Mouse (Mus musculus) spleen, embryonic (tissue): ENCODE measurements around the gene Ldlrap1.
"Not testable (repeated sequence)": the region's sequence is repeated elsewhere in the genome, so short reads cannot be mapped to it uniquely, and the experiment has no call there.

Source experiments
- CTCF ChIA-PET: fragments of 350-600 bp; sonication (Branson Sonifier 250); formaldehyde crosslinking; loops from one replicate; lab custom pipeline; 2022; lab: Charles Lee

Gene Ldlrap1

GRCm38 (mm10) chr4:134767426-134768225 is at the start of gene Ldlrap1:
TSS of gene Ldlrap1 (minus strand) at chr4:134768024.
- CTCF ChIA-PET, result interaction anchor here (1.2 kb wide), 1 partner anchor 18 kb away, joined by 3 read pairs; no protein-coding TSS in a partner anchor

- CTCF ChIA-PET, result no interaction called here
Observed at GRCm38 (mm10) chr4:134814229-134814571, 46.4 kb upstream of the Ldlrap1 start.

- CTCF ChIA-PET, result no interaction called here
Observed at GRCm38 (mm10) chr4:134813406-134814228, 45.8 kb upstream of the Ldlrap1 start.

DNA sequence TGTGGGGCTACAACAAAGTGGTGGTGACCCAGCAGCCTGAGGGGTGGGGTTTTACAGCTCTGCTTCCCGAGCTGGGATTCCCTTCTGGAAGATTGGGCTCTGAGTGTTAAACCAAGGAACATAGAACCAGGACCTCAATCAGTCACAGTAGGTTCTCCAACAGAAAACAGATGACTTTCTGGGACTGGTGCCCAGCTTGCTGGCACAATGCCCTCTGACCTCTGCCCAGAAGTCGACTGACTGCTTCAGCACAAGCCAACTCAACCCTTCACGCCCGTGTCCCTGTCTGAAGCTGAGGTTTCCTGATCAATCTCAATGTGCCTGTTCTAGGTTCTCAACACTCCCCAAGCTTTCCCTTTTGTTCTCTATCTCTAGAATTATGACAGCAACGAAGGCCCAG is 36.9 kb upstream of the Ldlrap1 start:
- CTCF ChIA-PET, result no interaction called here

DNA sequence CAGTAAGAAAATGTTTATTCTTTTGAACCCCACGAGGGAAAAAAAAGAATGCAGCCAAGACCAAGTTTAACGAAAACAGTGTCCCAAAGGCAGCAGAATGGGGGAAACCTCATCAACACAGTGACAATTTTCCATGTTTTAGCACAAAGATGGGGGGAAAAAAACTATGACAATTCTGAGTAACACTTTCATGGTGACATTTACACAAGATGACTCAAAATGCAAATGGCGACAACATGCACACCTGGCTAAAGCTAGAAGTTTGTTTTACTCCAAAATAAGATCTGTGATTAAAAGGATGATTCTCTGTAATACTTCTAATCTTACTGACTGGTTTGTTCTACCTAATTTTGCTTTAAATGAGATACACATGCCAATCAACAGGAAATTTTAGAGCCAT is 34.9 kb upstream of the Ldlrap1 start:
- CTCF ChIA-PET, result no interaction called here

GRCm38 (mm10) chr4:134802155-134802554 is 34.3 kb upstream of the Ldlrap1 start:
- CTCF ChIA-PET, result no interaction called here

DNA sequence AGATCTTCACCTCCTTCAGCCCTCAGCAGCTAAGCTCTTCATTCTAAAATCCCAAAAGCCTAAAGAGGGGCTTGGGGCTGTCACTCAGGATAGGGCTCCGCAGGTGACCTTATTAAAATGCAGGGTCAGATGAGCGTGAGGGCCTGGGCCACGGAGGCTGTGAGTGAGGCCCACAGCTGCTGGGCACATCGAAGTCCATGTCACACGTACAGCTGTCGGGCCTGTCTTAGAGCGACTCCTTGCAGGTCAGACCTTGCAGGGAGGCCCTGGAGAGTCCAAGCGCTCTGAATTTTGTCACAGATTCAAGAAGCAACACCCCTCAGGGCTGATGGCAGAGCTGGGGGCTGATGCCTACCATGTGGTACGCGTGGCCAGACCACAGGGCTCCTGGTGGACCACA is 32.9 kb upstream of the Ldlrap1 start:
- CTCF ChIA-PET, result interaction anchor here (0.5 kb wide), 1 partner anchor 304 kb away, joined by 4 read pairs; no protein-coding TSS in a partner anchor

DNA sequence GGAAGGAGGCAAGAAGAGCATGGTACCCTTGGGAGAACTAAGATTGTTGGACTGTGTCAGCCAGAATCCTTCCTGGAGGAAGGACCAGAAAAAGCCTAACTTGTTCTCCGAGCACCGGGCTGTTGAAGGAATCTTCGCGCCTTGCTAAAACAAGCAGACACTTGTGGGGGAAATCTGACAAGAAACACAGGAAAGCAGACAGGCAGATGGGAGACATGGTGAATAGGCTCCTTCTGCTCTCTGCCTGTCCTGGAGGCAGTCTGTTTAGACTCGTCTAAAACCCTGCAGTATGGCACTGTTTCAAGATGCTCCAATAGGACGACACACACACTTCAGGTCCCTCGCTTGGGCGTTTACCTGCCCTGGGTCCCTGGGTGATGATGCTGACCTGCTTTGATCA is 32.3 kb upstream of the Ldlrap1 start:
- CTCF ChIA-PET, result no interaction called here

DNA sequence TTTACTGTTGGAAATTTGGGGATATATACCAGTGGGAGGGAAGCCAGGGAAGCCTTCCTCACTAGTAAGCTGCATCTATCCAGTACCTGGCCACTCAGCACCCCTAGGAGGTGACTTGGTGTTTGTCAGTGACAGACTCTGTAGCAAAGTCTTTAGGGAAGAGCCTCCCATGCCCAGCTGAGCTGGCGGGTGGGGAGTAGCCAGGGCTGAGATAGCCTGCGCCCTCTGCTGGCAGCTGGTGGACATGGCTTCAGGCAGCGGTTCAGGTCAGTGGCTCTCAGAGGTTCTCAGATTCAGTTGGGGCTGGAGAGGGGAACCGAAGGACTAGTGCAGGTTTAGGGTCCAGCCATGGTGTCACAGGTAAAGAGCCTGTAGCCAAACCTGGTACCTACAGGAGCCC is 31.4 kb upstream of the Ldlrap1 start:
- CTCF ChIA-PET, result no interaction called here

DNA sequence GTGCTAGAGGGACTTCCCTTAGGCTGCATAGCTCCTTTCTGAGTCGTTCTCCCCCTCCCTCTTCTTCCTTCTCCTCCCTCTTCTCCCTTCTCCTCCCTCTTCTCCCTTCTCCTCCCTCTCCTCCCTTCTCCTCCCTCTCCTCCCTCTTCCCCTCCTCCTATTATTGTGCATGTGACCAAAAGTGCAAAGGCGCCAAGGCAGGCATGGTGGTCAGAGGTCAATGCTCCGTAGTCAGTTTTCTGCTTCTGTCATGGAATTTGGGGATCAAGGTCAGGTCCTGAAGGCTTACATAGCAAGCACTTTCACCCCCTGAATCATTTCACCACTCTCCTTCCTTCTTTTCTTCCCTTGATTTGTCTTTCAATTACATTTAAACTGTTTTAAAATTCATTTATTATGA is 31.0 kb upstream of the Ldlrap1 start:
- CTCF ChIA-PET, result interaction anchor here (0.6 to 0.7 kb wide), 2 partner anchors 62 to 1841 kb away, joined by 3 read pairs; no protein-coding TSS in a partner anchor

GRCm38 (mm10) chr4:134797621-134798020 is 29.8 kb upstream of the Ldlrap1 start:
- CTCF ChIA-PET, result interaction anchor here (0.7 kb wide), 1 partner anchor 76 kb away, joined by 7 read pairs; no protein-coding TSS in a partner anchor

DNA sequence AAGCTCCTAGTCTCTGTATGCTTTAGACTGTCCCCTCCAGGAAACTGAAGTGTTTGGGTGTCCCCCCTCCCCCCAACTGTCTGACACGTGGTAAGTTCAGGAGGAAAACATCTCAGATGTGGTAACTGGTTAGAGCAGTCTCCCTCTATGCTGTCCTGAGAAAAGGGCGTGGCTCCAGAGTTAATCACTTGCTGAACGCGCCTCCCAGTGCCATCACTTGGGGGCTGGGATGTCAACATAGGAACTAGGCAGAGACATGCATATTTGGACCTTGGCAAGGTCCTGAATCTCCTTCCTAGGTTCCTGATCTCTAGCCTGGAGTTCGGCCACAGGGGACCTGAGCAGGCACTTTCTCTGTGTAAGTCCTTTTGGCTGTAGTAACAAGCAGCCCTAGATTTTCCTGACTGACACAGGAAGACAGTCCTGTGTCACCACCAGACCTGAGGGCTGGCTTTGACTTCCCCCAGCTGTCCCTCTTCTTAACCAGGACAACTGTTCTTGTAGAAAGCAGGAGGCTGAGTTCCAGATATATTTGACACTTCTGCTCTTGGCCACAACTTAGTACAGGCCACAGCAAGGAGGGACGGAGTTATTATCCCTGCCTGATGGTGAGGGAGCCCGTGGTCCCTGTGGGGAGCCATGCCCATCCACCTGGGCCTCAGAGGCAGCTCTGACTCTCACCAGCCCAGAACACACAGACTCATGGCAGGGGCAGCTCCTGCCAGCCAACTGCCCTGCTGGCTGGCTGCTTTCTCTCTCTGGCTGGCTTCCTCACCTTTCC is 28.9 kb upstream of the Ldlrap1 start:
- CTCF ChIA-PET, result interaction anchor here (0.6 to 0.8 kb wide), 2 partner anchors 105 to 355 kb away, joined by 3 to 4 read pairs; no protein-coding TSS in a partner anchor

GRCm38 (mm10) chr4:134795819-134796485 is 28.1 kb upstream of the Ldlrap1 start:
- CTCF ChIA-PET, result interaction anchor here (0.6 to 0.8 kb wide), 2 partner anchors 106 to 356 kb away, joined by 3 to 4 read pairs; no protein-coding TSS in a partner anchor

DNA sequence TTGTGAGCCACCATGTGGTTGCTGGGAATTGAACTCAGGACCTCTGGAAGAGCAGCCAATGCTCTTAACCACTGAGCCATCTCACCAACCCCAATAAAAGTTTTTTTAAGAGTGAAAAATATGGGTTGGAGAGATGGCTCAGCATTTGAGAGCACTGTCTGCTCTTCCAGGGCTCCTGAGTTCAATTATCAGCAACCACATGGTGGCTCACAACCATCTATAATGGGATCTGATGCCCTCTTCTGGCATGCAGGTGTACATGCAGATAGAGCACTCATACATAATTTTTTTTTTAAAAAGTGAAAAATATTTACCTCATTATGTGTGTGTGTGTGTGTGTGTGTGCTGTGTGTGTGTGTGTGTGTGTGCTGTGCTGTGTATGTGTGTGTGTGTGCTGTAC is 27.1 kb upstream of the Ldlrap1 start:
- CTCF ChIA-PET, result not testable (repeated sequence)

- CTCF ChIA-PET, result interaction anchor here (0.6 to 1.2 kb wide), 4 partner anchors 20 to 74 kb away, joined by 3 to 8 read pairs (median 4); no protein-coding TSS in a partner anchor
Observed at GRCm38 (mm10) chr4:134793213-134793956, 25.6 kb upstream of the Ldlrap1 start.

GRCm38 (mm10) chr4:134791731-134792130 is 23.9 kb upstream of the Ldlrap1 start:
- CTCF ChIA-PET, result no interaction called here

- CTCF ChIA-PET, result interaction anchor here (1.2 kb wide), 1 partner anchor 14 kb away, joined by 6 read pairs; no protein-coding TSS in a partner anchor
Observed at GRCm38 (mm10) chr4:134786946-134787345, 19.1 kb upstream of the Ldlrap1 start.

DNA sequence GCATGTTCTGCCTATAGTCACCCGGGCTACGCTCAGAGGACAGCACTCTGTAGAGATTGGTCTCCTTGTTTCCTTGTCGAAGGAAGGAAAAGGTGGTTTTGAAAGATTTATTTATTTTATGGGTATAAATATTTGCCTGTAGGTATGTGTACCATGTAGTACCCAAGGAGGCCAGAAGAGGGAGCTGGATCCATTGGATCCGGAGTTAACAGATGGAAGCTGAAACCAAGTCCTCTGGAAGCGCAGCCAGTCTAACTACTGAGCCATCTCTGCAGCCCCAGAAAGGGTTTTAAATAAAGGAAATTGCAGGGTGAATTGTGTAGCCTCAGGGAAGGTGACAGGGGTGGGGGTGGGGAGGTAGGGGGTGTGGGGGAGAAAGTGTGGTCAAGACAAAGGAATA is 16.9 kb upstream of the Ldlrap1 start:
- CTCF ChIA-PET, result no interaction called here

- CTCF ChIA-PET, result no interaction called here
Observed at GRCm38 (mm10) chr4:134779136-134779934, 11.5 kb upstream of the Ldlrap1 start.
